ENCODE assay signal across 14 mouse cellular contexts in genomic region chr11:32999684-33000255, GRCm38 (mm10).
"Had no signal": no experiment of that assay in that cellular context is flagged by ENCODE, and none has a peak within 500 bp of the region (broad histone marks: within the 10 kb centered on the region; RNA-seq: fewer than 3 reads in every experiment).

No protein-coding gene starts in this region.

- H3K27ac ChIP-seq: limb, embryonic 12.5 days; liver, embryonic 13.5 days; lung, embryonic 15.5 days; midbrain, embryonic 12.5 days; neural tube, embryonic 13.5 days had no signal

- H3K9me3 ChIP-seq: limb, embryonic 12.5 days; liver, embryonic 13.5 days; lung, embryonic 15.5 days; midbrain, embryonic 12.5 days; neural tube, embryonic 13.5 days had no signal

- H3K4me3 ChIP-seq: limb, embryonic 12.5 days; liver, embryonic 13.5 days; lung, embryonic 15.5 days; midbrain, embryonic 12.5 days; neural tube, embryonic 13.5 days had no signal

- H3K9ac ChIP-seq: limb, embryonic 12.5 days; liver, embryonic 13.5 days; liver, postnatal 0 days; lung, embryonic 15.5 days; midbrain, embryonic 12.5 days; neural tube, embryonic 13.5 days had no signal

- H3K4me2 ChIP-seq: limb, embryonic 12.5 days; liver, embryonic 13.5 days; lung, embryonic 15.5 days; midbrain, embryonic 12.5 days; neural tube, embryonic 13.5 days had no signal

- ATAC-seq: liver, postnatal 0 days had no signal

- H3K27me3 ChIP-seq: limb, embryonic 12.5 days; liver, embryonic 13.5 days; lung, embryonic 15.5 days; midbrain, embryonic 12.5 days; neural tube, embryonic 13.5 days had no signal

- H3K36me3 ChIP-seq: limb, embryonic 12.5 days; liver, embryonic 13.5 days; lung, embryonic 15.5 days; midbrain, embryonic 12.5 days; neural tube, embryonic 13.5 days had no signal

- H3K4me1 ChIP-seq: liver, embryonic 13.5 days; lung, embryonic 15.5 days had no signal

- DNase-seq: kidney, postnatal 25 days; liver; liver, embryonic 13.5 days; liver, postnatal 0 days; lung, postnatal 14 days; retina, postnatal 1 day; right cerebral cortex, postnatal 4 days; spleen, adult 18-20 months; thymus, adult 18-20 months; thymus, postnatal 14 days had no signal
